Comparison of ENCODE assay signal across 13 mouse cellular contexts in genomic region chr6:144970900-144971299, GRCm38 (mm10).
DNase-seq lines count a peak whose midpoint lies in the region; ATAC-seq and TF ChIP-seq lines count a peak whose summit lies in the region.
"Had no signal": no experiment of that assay in that cellular context is flagged by ENCODE, and none has a peak within 500 bp of the region (broad histone marks: within the 10 kb centered on the region; RNA-seq: fewer than 3 reads in every experiment).

No protein-coding gene starts in this region.

- peak; percentile 28 for TF ChIP-seq CTCF in lung, embryonic 14.5 days (IDR thresholded peaks at IDR 0.05; ENCODE audit: low read depth)

- DNase-seq in CD4-positive, CD25-positive, alpha-beta regulatory T cell, adult 2 months (ENCODE audit: low read depth, low spot score), result peak; percentile 40
- DNase-seq in lung, embryonic 14.5 days, result no peak
- no peak for DNase-seq in lung, postnatal 14 days
- peak; percentile 24 for DNase-seq in NIH3T3 (ENCODE audit: low read depth)
- DNase-seq: cerebellum, postnatal 25 days; heart, adult 11 months; kidney, adult 18-20 months had no signal

- H3K9ac ChIP-seq in lung, embryonic 14.5 days, result no peak overlapping the region
- H3K9ac ChIP-seq in heart, embryonic 11.5 days (ENCODE audit: low read depth, low read length), result no peak overlapping the region
- H3K9ac ChIP-seq: forebrain, embryonic 15.5 days had no signal

- no peak overlapping the region for H3K4me3 ChIP-seq in lung, embryonic 14.5 days (ENCODE audit: low read depth, low read length)
- H3K4me3 ChIP-seq in heart, embryonic 11.5 days (ENCODE audit: low read depth, low read length), result no peak overlapping the region
- H3K4me3 ChIP-seq: forebrain, embryonic 15.5 days had no signal

- 82% methylated on average over 4 of the region's 4 CpGs for WGBS in lung, embryonic 14.5 days
- WGBS in heart, embryonic 11.5 days (ENCODE audit: insufficient replicate concordance), result 74% methylated on average over 4 of the region's 4 CpGs

- no peaks in the 10 kb centered on the region for H3K36me3 ChIP-seq in lung, embryonic 14.5 days (ENCODE audit: insufficient read depth)
- no peaks in the 10 kb centered on the region for H3K36me3 ChIP-seq in heart, embryonic 11.5 days (ENCODE audit: control insufficient read depth, insufficient read depth, low read length)
- H3K36me3 ChIP-seq: forebrain, embryonic 15.5 days had no signal

- no peaks in the 10 kb centered on the region for H3K27me3 ChIP-seq in lung, embryonic 14.5 days (ENCODE audit: insufficient read depth, low read length)
- no peaks in the 10 kb centered on the region for H3K27me3 ChIP-seq in heart, embryonic 11.5 days (ENCODE audit: control insufficient read depth, insufficient read depth, low read length)
- H3K27me3 ChIP-seq: forebrain, embryonic 15.5 days had no signal

- no peaks in the 10 kb centered on the region for H3K4me1 ChIP-seq in lung, embryonic 14.5 days (ENCODE audit: insufficient read depth)
- H3K4me1 ChIP-seq in heart, embryonic 11.5 days (ENCODE audit: control insufficient read depth, insufficient read depth, low read length), result no peaks in the 10 kb centered on the region
- H3K4me1 ChIP-seq: forebrain, embryonic 15.5 days had no signal

- no peak overlapping the region for H3K4me2 ChIP-seq in lung, embryonic 14.5 days
- H3K4me2 ChIP-seq in heart, embryonic 11.5 days, result no peak overlapping the region
- H3K4me2 ChIP-seq: forebrain, embryonic 15.5 days had no signal

- H3K27ac ChIP-seq in lung, embryonic 14.5 days (ENCODE audit: low read depth), result no peak overlapping the region
- H3K27ac ChIP-seq in heart, embryonic 11.5 days (ENCODE audit: low read depth, low read length), result no peak overlapping the region
- H3K27ac ChIP-seq: forebrain, embryonic 15.5 days; macrophage had no signal

- H3K9me3 ChIP-seq in lung, embryonic 14.5 days (ENCODE audit: low read depth, low read length), result no peaks in the 10 kb centered on the region
- H3K9me3 ChIP-seq in heart, embryonic 11.5 days (replicated peaks; ENCODE audit: control insufficient read depth, low read length), result no peaks in the 10 kb centered on the region; the same call in 1 of the 2 replicates
- H3K9me3 ChIP-seq: forebrain, embryonic 15.5 days had no signal

- ATAC-seq in CD4-positive, CD25-positive, alpha-beta regulatory T cell, adult 4 months, result no peak
- ATAC-seq in lung, embryonic 14.5 days (ENCODE audit: insufficient read depth), result no peak
- peak; percentile 52; the same call in 1 of the 2 replicates for ATAC-seq in megakaryocyte progenitor cell, adult 5-6 weeks (replicated peaks; ENCODE audit: poor library complexity)
- no peak for ATAC-seq in frontal cortex, adult (ENCODE audit: low TSS enrichment)
- no peak for ATAC-seq in heart, embryonic 11.5 days (replicated peaks; ENCODE audit: insufficient number of reproducible peaks, low FRiP score, low TSS enrichment)
- ATAC-seq: forebrain, embryonic 15.5 days had no signal

Comparison
In these comparisons a context has a peak if more than half of its experiments do, and no peak if none do; other contexts are left out.
1. DNase-seq: peak in CD4-positive, CD25-positive, alpha-beta regulatory T cell, adult 2 months (single experiment) and NIH3T3 (single experiment); none in lung, embryonic 14.5 days (single experiment) and lung, postnatal 14 days (single experiment).